Mouse (Mus musculus) spleen, postnatal 14 days (tissue): ENCODE results near the gene Cacna2d2.

Experiments used
- DNase-seq, 2 experiments: peaks; one replicate each; pipeline ENCODE4 v3.0.0; 2021 to 2022; ENCODE audit warnings: low spot score in 2 of 2

The Cacna2d2 gene

DNA sequence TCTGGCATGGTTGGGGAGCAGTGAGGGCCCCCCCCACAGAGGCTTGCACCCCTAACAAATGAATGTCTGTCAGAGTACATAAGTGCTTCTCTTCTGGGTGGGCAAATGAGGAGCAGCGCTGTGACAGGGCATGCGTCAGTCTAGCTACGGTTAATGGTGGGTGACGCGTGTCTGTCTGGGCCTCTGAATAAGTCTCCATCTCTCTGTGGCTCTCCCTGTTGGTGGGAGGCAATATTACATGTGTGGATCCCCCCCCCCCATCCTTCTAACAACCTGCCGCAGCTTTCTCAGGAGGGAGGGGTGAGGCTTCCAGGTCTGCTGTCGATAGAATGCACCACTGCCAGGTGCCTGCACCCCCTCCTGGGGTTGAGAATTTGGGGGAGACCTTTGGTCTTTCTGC, 3.7 kb downstream of the Cacna2d2 start:
- no peak for DNase-seq

DNA sequence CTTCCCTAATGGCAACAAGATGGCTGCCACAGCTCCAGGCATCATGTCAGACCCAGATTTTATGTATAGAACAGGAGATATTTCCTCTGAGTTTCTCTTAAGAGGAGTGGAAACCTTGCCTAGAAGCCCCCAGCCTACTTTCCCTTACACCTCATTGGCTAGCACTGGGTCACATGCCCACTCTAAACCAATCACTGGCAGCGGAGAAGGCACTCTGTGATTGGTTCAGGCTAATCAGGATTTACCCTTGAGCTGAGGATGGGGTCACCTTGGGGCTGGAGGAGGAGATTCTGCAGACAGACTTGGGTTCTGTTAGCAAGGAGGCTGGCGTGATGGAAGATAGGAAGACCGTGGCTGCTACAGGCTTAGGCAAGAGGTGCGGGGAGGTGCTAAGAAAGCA, 10.0 kb downstream of the Cacna2d2 start:
- DNase-seq: no peak

DNA sequence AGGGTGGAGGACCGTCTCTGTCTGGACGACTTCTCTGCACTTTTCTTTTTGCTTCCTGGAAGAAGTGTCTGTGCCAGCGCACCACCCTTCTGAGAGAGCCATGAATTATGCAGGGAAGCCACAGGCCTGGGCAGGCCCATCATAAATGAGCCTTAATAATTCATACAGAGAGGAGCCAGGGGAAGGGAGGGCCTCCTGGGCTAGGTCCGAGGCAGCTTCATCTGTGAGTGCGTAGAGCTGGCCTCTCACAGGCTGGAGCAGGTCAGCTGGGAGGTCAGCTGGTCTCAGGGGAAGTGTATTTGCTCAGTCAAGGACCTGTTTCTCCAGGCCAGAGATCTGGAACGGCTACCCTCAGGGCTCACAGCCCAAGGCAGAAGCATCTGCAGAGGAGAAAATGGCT, 17.7 kb downstream of the Cacna2d2 start:
- no peak for DNase-seq

DNA sequence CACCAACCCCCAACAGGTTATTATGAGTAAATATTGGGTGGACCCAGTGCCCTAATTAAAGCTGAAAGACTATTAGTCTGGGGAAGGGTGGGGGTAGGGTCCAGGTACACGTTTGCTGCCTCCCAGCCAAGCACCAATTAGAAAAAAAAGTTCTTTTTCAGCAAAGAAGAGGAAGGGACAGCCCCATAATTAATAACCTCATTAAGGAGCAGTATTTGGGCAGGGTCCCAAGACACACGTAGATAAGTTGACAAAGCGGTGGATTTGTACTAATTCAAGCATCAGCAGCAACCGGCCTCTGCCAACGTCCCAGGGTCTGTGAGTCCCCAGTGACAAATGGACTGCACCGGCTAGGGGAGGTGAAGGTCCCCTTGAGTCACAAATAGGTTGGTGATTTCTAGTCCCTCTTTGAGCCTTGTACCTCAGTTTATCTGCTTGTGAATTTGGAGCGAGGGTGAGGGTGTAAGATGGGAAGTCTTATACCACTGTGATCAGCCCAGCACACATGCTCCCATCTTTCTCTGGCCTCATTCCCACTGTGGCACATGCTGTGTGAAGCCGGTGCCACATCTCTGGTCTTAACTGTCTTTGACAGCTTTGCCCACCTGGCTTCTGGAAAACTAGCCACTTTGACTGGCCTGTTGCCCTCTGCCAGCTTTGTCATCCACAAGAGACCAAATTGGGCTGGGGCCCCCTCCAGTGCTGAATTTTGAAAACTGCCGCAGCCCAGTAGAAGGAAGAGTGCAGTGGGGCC, 20.3 kb downstream of the Cacna2d2 start:
- no peak for DNase-seq

DNA sequence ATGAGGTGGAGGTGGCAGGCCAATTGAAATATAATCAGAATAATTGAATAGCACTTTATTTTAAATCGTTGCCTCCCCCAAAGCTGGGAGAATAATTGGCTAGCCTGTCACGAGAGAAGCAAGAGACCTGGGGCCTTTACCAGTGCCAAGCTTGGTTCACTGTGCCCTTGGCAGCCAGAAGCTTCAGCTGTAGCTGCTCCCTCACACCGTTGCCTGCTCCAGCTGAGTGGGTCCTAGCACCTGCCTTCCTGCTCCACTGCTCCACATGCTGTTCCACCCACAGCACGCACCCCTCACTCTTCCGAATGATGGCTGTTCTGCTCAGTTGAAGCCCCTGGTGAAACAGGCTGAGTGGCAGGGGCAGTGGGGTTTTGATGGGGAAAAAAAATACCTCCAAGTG, 21.5 kb downstream of the Cacna2d2 start:
- no peak for DNase-seq

DNA sequence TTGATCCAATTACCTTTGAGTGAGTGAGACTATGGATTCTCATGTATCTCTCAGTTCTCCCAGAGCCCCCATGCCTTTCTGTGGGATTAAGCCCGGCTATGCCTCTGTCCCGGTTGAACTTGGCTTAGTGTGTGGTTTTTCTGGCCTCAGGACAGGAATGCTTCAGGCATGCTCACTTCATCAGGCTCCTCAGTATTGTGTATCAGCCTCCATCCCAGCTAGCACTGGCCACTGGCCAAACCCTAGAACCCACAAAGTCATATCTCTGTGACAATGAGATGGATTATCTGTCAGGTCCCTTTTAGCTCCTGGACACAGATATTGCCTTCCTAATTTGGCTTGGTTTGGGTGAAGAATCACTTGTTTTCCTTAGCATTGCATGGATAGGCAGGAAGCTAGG, 23.5 kb downstream of the Cacna2d2 start:
- DNase-seq: no peak

DNA sequence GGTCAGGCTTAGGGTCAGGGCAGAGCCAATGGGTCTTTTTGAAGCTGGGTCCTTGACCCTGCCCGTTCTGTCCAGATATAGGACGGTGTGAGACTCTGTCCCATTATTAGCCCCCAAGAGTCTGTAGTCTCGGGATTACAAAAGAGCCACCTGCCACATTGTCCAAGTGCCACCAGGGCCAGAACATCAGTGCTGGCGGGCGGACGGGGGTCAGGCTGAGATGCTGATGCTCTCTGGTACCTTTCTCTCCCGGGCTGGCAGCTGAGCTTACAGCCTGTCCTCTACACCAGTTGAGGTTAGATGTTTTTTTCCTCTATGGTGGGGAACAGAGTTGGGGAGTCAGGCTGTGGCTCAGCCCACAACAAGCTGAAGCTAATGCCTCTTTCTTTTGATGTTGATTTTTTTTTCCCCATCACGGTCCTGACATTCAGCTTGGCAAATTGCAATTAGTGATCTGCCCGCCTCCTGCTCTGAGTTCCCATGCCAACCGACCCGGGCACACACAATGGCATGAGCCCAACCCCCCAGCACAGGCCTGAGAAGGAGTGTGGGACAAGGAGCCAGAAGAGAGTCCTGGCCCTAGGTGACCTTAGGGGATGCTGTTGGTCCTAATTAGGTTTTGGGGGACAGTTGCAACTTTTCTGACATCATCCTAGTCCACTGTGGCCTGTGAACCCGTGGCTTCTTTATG, 25.2 kb downstream of the Cacna2d2 start:
- no peak for DNase-seq

DNA sequence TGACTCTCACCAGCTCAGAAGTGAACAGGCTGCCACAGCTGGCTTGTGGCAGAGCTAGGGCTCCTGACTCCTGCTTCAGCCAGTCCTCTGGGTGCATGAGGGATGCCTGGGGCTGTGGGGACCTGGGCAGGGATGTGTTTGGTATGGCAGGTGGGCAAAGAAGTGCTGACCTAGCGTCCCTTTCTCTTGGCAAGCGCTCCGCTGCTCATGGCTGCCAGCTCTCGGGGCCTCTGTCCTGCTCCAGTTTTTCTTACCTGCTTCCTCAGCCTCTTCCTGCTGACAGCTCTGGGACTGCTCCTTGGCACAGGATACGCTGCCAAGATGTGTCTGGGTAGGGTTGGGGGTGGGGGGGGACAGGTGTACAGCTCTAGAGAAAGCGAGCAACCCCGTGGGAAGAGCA, 28.5 kb downstream of the Cacna2d2 start:
- DNase-seq: no peak

DNA sequence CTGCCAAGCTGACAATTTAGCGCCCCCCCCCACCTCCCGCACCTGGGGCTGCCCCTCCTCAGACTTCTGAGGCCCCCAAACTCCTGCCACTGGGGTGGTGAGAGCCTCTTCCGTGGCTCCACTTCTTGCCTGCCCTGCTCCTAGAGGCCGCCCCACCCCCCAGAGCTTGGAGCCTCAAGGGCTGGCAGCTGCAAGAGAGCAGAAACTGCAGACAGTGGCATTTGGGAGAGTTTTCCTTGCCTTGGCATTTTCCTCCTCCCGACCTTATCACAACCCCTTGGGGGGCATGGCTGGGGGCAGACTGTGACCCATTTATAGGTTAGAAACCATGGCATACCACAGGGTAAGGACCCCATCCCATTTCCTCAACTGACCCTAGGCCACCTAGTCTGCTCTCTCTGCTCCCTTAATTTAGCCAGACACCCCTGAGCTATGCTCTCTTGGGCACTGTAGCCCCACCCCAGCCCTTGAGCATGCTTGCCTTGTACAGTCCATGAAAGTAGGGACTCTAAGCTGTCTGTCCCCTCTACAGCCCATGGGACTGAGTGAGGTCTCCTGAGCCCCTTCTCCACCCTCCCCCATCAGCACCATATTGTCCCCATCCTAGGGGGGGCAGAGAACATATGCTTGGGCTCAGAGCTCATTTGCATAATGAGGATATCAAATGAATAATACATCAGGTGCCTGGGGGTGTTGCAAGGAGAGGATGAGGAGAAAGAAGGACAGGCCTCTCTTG, 29.2 kb downstream of the Cacna2d2 start:
- no peak for DNase-seq

DNA sequence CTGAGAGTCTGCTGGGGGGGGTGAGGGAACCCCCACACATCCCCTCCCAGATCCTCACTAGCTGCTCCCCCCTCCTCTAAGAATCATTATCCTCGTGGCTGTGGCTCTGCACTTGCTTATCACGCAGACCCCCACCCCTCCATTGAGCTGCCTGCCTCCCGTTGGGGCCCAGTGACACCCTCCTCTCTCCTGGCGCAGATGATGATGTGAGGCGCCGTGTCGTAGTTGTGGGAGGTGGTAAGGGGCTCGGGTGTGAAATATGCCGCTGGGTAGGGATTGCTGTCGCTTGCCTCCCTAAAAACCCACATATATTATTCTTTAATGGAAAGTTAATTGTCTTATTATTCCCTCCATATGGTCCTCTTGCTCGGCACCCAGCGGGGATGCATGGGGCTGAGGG, 31.0 kb downstream of the Cacna2d2 start:
- no peak for DNase-seq

DNA sequence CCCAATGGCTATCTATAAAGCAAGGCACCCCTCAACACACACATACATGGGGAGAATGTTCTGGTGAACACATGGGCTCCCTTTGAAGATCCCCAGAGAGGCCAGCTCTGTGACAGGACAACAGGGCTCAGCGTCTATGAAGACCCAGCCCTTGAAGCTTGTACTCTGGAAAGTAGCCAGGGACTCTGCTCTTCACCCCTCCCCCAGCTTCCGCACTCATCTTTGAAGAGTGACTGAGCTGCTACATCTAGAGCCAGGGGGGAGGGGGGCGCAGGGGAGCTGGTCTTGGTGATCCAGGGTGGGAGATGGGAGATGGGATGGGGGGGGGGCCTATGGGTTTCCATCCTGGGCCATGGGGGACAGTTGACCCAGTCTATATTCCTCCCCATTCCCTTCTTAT, 33.1 kb downstream of the Cacna2d2 start:
- no peak for DNase-seq

DNA sequence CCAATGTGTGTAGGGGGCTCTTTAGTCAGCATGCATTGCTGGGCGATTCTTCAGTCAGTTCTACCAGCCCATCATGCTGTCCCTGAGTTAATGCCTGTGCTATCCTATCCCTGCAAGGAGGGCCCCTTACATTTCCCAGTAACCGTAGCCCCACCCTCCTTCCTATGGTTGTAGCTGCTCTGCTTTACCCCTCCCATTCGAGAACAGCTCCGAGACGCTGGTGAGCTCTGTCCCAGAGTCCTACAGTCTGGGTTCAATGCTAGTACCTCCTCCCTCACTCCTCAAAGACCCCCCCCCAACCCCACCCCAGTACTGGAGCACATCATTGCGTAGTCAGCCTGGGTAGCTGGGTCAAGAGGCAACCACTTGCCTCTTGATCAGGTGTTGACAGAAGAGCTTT, 35.4 kb downstream of the Cacna2d2 start:
- DNase-seq: no peak

DNA sequence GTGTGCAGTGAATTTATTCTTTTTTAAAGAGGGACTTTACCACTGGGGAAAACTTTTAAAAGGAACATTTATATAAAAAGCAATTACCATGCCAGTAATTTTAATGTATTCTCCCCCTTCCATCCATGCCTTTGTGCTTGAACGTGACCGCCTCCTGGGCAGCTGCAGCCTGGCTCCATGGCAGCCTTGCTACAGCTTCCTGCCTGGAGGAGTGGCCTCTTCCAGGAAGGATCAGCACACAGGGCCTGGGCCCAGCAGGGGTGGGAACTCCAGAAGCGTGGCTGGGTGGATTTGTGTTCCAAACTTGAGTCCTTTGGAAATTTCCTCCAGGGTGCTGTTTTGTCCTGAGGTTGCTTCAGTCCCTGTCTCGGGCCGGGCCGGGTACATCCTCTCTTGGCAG, 35.9 kb downstream of the Cacna2d2 start:
- DNase-seq: no peak

DNA sequence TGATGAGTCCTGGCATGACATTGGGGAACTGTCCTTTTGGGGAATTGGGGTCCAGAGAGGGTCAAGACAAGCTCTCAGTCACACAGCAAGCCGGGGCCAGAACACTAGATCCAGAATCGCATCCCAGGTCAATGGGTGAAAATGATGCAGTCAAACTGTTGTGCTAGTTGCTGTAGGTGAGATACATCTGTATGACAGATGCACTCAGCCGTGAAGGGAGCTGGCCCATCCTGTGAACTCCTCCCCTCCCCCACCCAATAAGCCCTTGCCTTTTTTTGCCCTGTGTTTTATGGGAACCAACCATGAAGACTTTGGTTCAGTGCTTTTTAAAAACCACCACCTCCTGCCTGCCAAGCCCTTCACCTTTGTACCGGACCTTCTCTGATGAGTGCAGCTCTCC, 43.5 kb downstream of the Cacna2d2 start:
- no peak for DNase-seq

DNA sequence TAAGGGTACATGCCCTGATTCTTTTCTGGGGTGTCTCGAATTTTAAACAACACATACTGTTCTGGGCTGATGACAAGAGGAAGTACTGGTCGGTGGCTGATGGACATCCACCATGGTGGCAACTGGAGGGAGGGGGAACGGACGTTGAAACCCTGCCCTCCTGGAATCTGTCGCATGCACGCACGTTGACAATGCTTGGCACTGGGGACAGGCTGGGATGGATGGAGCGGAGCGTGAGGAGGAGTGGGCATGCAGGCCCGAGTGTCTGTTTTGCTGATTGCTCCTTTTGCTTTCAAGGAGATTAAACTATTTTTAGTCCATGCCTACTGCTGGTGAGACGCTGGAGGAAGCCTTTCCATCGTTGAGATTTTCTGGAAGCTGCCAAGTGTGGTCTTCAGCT, 43.9 kb downstream of the Cacna2d2 start:
- DNase-seq: no peak

DNA sequence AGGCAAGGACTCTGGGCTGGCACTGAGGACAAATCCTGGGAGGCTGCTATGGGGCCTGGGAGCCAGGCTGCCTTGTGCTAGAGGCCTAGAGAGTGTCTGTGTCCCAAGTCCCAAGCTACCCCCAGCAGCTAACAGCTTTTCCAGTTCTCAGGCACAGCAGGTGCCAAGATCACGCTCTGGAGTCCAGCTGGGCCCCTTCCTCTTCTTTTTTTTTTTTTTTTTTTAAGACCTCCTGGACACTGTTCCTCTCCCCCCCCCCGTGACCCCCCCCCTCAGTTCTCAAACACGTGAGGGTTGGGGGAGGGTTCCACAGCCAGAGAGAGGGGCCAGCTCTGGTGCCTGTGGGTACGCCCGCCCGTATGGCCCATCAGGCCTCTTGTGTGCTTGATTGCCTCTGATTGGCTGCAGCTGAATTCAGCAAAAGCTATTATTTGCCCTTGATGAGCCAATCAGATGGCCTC, 45.6 kb downstream of the Cacna2d2 start:
- no peak for DNase-seq

DNA sequence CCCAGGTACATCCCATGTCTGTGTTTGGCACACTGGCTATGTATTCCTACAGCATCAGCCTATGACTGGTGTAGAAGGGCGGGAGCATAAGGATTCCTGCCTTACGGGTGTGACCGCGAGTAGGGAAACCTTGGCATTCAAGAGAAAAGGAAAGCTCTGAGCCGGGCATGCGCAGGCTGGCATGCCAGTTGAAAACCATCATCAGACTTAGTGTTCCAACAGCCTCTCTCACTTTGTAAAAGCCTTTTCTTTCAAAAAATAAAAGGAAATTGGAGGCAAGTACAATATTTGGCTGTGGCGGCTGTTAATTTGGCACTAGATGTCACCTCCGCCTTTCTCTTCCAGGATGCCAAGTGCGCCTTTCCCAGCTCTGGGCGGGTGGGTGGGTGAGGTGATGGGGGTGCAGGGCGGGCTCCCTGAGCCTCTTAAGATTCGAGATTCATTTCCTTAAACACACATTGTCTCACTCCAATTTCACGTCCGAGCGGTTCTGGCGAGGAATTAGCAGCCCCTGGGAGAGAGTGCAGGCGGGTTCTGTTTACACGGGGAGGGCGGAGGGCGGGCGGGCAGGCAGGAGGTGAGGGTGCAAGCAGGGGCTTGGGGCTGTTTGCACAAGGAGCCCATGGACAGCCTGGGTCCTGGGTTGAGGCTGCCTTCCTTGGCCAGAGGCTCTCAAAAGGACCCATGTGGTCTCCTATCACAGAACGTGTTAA, 49.5 kb downstream of the Cacna2d2 start:
- no peak for DNase-seq

DNA sequence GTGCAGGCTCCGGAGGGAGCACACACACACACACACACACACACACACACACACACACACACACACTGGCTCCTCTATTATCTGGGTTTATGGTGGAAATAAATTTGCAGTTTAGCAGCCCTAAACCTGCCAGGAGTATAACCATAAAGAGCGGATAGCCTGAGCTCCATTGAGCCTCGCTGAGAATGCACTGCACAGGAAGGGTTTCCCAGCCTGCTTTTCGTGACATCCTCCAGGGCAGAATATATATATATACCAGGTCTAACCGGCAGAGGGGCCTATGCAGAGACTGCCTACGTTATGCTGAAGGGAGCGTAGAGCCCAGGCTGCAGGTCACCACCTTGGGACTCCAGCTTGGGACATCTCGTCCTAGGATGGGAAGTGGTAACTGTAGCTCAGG, 52.0 kb downstream of the Cacna2d2 start:
- DNase-seq: no peak

DNA sequence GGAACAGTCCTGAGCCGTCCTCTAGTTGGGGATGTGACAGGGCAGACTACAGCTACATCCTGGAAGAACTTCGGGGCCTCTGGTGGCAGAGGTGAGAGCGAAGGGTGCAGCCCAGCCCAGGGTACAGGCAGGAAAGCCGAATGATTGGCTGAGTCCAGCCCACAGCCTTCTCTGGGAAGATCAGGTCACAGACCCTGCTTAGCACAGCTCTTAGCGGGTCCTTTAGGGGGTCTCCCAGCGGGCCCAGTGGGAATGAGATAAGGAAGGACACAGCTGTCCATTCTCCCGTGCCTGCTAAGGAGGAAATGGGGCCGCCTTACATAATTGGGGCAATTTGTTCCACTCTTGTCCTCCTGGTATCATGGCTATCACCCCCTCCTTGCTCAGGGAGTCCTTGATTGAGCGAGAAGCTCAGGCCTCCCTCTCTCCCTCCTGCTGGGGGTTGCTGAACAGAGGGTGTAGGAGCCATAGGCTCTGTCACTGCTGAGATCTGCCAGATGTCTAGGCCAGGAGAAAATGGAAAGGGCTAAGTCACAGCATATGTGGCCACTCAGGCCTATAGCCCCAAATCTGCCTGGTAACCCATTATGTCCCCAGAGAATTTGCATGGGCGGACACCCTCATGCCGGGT, 52.6 kb downstream of the Cacna2d2 start:
- no peak for DNase-seq

DNA sequence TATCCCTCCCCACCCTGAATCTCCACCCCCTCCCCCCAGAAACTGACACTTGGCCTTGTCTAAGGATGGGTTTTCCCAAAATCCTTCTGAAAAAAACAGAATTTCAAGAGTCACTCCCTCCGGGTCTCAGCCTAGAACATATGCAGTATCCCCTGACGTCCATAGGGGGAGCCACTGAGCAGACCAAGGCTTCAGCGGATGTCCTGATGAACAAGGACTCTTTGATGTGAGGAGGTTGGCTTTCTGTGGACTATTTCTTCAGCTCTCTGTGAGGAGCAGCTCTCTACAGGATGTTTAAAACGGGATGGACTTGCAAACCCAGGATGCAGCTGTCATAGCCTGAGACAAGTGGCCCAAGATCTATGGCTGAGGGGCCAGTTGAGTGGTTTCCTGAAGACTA, 53.1 kb downstream of the Cacna2d2 start:
- DNase-seq: peak in 1 of 2 experiments; percentile 9

DNA sequence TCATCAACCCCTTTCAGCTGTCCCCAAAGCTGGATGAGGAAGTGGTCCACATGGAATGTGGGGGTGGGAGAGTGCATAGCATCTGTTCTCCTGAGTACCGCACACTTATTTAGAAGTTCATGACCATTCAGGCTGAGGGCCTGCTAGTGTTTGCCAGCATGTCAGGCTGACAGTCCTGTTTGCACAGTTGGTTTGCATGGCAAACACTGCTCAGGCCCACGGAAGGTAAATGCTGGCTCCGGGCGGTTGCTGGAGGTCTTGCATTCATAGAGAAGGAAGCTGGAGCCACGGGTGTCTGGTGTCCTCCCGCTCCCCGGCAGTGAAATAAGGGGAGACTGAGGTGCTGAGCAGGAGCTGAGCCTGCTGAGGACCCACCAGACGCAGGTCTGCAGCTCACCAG, 53.7 kb downstream of the Cacna2d2 start:
- DNase-seq: no peak

DNA sequence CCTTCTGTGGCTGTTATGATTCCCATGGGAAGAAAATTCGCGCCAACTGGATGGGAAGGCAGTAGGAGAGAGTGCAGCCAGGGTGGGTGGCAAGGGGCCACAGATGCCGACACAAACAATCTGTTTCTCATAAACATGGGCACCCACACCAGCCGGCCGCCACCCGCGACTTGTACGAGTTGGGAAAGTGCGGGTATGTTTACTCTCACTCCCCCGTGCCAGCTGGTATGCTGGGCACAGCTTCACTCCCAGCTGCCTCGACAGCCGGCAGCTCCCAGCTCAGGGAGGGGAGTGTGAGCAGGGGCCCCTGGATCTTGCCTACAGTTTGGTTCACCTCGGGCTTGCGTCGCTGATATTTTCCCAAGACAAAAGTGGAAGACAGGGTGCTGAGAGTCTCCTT, 57.3 kb downstream of the Cacna2d2 start:
- DNase-seq: no peak
